Mouse (Mus musculus) ES-E14 (cell line): ENCODE results near the gene Orm1.

ENCODE experiments used
- CHD2 ChIP-seq: IDR thresholded peaks from 2 replicates; pipeline ENCODE4 v1.6.1; 2014; ENCODE audit warnings: mild to moderate bottlenecking, low read depth, low read length, inconsistent platforms
- MAFK ChIP-seq: IDR thresholded peaks from 2 replicates; pipeline ENCODE4 v1.6.1; 2014; ENCODE audit warnings: mild to moderate bottlenecking, low read depth, low read length, inconsistent platforms; ENCODE audit not compliant: insufficient read depth
- ZC3H11A ChIP-seq: IDR thresholded peaks from 2 replicates; pipeline ENCODE4 v1.6.1; 2012; ENCODE audit warnings: low read depth, mild to moderate bottlenecking, inconsistent platforms, low read length, borderline replicate concordance
- ZNF384 ChIP-seq: IDR thresholded peaks from 2 replicates; pipeline ENCODE4 v1.6.1; 2012; ENCODE audit warnings: low read depth, low read length, inconsistent platforms

GRCm38 (mm10) chr4:63385253-63385652 lies 40.9 kb downstream of the Orm1 start:
- TF ChIP-seq ZNF384 (no peak), ZC3H11A (no peak), MAFK (no peak), CHD2 (no peak)
